Mouse (Mus musculus): Measurements from ENCODE around the gene Fkbp5. TPM values are rescaled to one million over a fixed set of nuclear protein-coding genes. Genes with fewer than 3 reads are reported as not detected.
"Not testable (repeated sequence)": the region's sequence is repeated elsewhere in the genome, so short reads cannot be mapped to it uniquely, and the experiment has no call there.

Fkbp5 gene
- polyA plus RNA-seq, 2 experiments, result 3.6 to 7.3 TPM

- Histone ChIP-seq H3K9me3 (ENCODE audit: control insufficient read depth, low read length) (no peaks in the 10 kb centered on the region), H3K4me2 (ENCODE audit: low read depth) (no peak overlapping the region), H3K4me3 (ENCODE audit: insufficient read depth in 1 of 2, low read depth in 2 of 2, low read length in 2 of 2) (no peak overlapping the region), H3K27me3 (ENCODE audit: control insufficient read depth, insufficient read depth, low read length) (no peaks in the 10 kb centered on the region), H3K27ac (no peak overlapping the region), H3K36me3 (replicated peaks; ENCODE audit: control insufficient read depth, insufficient read depth, low read depth) (no peaks in the 10 kb centered on the region), H3K9ac (replicated peaks) (no peak overlapping the region), H3K4me1 (replicated peaks; ENCODE audit: control insufficient read depth in 2 of 2, insufficient read depth in 2 of 2, low read length in 1 of 2) (peaks cover 0 to 5% of the 10 kb centered on the region in 2 experiments; a peak in 2 of 4 replicates)
- TF ChIP-seq EP300 (IDR thresholded peaks at IDR 0.05; ENCODE audit: low read depth) (no peak), CTCF (IDR thresholded peaks at IDR 0.05; ENCODE audit: low read depth) (no peak)
- no peak; the same call in 1 of the 2 replicates for ATAC-seq (ENCODE audit: insufficient read depth)
- no peak for DNase-seq (ENCODE audit: low read depth in 3 of 3, low spot score in 3 of 3)
- 29% methylated on average over 6 of the region's 6 CpGs for WGBS (ENCODE audit: insufficient replicate concordance)
Observed at GRCm38 (mm10) chr17:28556635-28557396, 39.5 kb upstream of the Fkbp5 start.

GRCm38 (mm10) chr17:28554021-28554420 lies 36.7 kb upstream of the Fkbp5 start:
- H3K4me3 ChIP-seq (ENCODE audit: insufficient read depth in 1 of 2, low read depth in 2 of 2, low read length in 2 of 2); H3K4me2 ChIP-seq (ENCODE audit: low read depth); H3K4me1 ChIP-seq (replicated peaks; ENCODE audit: control insufficient read depth in 2 of 2, insufficient read depth in 2 of 2, low read length in 1 of 2); H3K27me3 ChIP-seq (ENCODE audit: control insufficient read depth, insufficient read depth, low read length); ATAC-seq (ENCODE audit: insufficient read depth); H3K9ac ChIP-seq (replicated peaks); H3K36me3 ChIP-seq (replicated peaks; ENCODE audit: control insufficient read depth, insufficient read depth, low read depth); DNase-seq (ENCODE audit: low read depth in 3 of 3, low spot score in 3 of 3); H3K27ac ChIP-seq; H3K9me3 ChIP-seq (ENCODE audit: control insufficient read depth, low read length): not testable (repeated sequence)
- 82% methylated on average over 4 of the region's 4 CpGs for WGBS (ENCODE audit: insufficient replicate concordance)

- no peaks in the 10 kb centered on the region for H3K27me3 ChIP-seq (ENCODE audit: control insufficient read depth, insufficient read depth, low read length)
- H3K9me3 ChIP-seq (ENCODE audit: control insufficient read depth, low read length), result no peaks in the 10 kb centered on the region
- no peak overlapping the region for H3K27ac ChIP-seq
- no peak for ATAC-seq (ENCODE audit: insufficient read depth)
- no peak overlapping the region for H3K4me2 ChIP-seq (ENCODE audit: low read depth)
- WGBS (ENCODE audit: insufficient replicate concordance), result 11% methylated on average over 14 of the region's 14 CpGs
- no peak overlapping the region for H3K4me3 ChIP-seq (ENCODE audit: insufficient read depth in 1 of 2, low read depth in 2 of 2, low read length in 2 of 2)
- TF ChIP-seq CTCF (IDR thresholded peaks at IDR 0.05; ENCODE audit: low read depth) (peak; percentile 85), EP300 (IDR thresholded peaks at IDR 0.05; ENCODE audit: low read depth) (no peak)
- no peaks in the 10 kb centered on the region for H3K36me3 ChIP-seq (replicated peaks; ENCODE audit: control insufficient read depth, insufficient read depth, low read depth)
- DNase-seq (ENCODE audit: low read depth in 3 of 3, low spot score in 3 of 3), result no peak
- H3K4me1 ChIP-seq (replicated peaks; ENCODE audit: control insufficient read depth in 2 of 2, insufficient read depth in 2 of 2, low read length in 1 of 2), result peaks cover 0 to 5% of the 10 kb centered on the region in 2 experiments; a peak in 2 of 4 replicates
- H3K9ac ChIP-seq (replicated peaks), result no peak overlapping the region
Observed at GRCm38 (mm10) chr17:28553040-28553793, 35.9 kb upstream of the Fkbp5 start.

- WGBS (ENCODE audit: insufficient replicate concordance), result 61% methylated on average over 14 of the region's 14 CpGs
- H3K4me1 ChIP-seq (replicated peaks; ENCODE audit: control insufficient read depth in 2 of 2, insufficient read depth in 2 of 2, low read length in 1 of 2), result no peaks in the 10 kb centered on the region
- H3K27ac ChIP-seq, result no peak within 1 kb of the TSS
- no peaks in the 10 kb centered on the region for H3K36me3 ChIP-seq (replicated peaks; ENCODE audit: control insufficient read depth, insufficient read depth, low read depth)
- no peak within 1 kb of the TSS for H3K4me2 ChIP-seq (ENCODE audit: low read depth)
- no peaks in the 10 kb centered on the region for H3K9me3 ChIP-seq (ENCODE audit: control insufficient read depth, low read length)
- TF ChIP-seq CTCF (IDR thresholded peaks at IDR 0.05; ENCODE audit: low read depth) (no peak), EP300 (IDR thresholded peaks at IDR 0.05; ENCODE audit: low read depth) (no peak)
- ATAC-seq (ENCODE audit: insufficient read depth), result no peak
- H3K4me3 ChIP-seq (ENCODE audit: insufficient read depth in 1 of 2, low read depth in 2 of 2, low read length in 2 of 2), result no peak within 1 kb of the TSS
- DNase-seq (ENCODE audit: low read depth in 3 of 3, low spot score in 3 of 3), result no peak
- H3K9ac ChIP-seq (replicated peaks), result no peak within 1 kb of the TSS
- H3K27me3 ChIP-seq (ENCODE audit: control insufficient read depth, insufficient read depth, low read length), result no peaks in the 10 kb centered on the region
Observed at GRCm38 (mm10) chr17:28549111-28549510, 31.8 kb upstream of the Fkbp5 start, which contains the start of gene Clpsl2. Clpsl2 (plus strand) TSS chr17:28549411.

GRCm38 (mm10) chr17:28548550-28548949 lies 31.2 kb upstream of the Fkbp5 start:
- ATAC-seq (ENCODE audit: insufficient read depth), result no peak
- WGBS (ENCODE audit: insufficient replicate concordance), result 53% methylated on average over 11 of the region's 11 CpGs
- no peak overlapping the region for H3K27ac ChIP-seq
- no peak overlapping the region for H3K9ac ChIP-seq (replicated peaks)
- no peaks in the 10 kb centered on the region for H3K27me3 ChIP-seq (ENCODE audit: control insufficient read depth, insufficient read depth, low read length)
- H3K36me3 ChIP-seq (replicated peaks; ENCODE audit: control insufficient read depth, insufficient read depth, low read depth), result no peaks in the 10 kb centered on the region
- no peak for TF ChIP-seq CTCF (IDR thresholded peaks at IDR 0.05; ENCODE audit: low read depth)
- TF ChIP-seq EP300 (IDR thresholded peaks at IDR 0.05; ENCODE audit: low read depth), result no peak
- no peaks in the 10 kb centered on the region for H3K4me1 ChIP-seq (replicated peaks; ENCODE audit: control insufficient read depth in 2 of 2, insufficient read depth in 2 of 2, low read length in 1 of 2)
- H3K4me3 ChIP-seq (ENCODE audit: insufficient read depth in 1 of 2, low read depth in 2 of 2, low read length in 2 of 2), result no peak overlapping the region
- H3K4me2 ChIP-seq (ENCODE audit: low read depth), result no peak overlapping the region
- no peak for DNase-seq (ENCODE audit: low read depth in 3 of 3, low spot score in 3 of 3)
- H3K9me3 ChIP-seq (ENCODE audit: control insufficient read depth, low read length), result no peaks in the 10 kb centered on the region
